Mouse (Mus musculus): ENCODE results near the gene Slc30a1. TPM values are rescaled to one million over a fixed set of nuclear protein-coding genes. Genes with fewer than 3 reads are reported as not detected.

The Slc30a1 gene
- polyA plus RNA-seq, 2 experiments: 2.1 to 5.9 TPM

DNA sequence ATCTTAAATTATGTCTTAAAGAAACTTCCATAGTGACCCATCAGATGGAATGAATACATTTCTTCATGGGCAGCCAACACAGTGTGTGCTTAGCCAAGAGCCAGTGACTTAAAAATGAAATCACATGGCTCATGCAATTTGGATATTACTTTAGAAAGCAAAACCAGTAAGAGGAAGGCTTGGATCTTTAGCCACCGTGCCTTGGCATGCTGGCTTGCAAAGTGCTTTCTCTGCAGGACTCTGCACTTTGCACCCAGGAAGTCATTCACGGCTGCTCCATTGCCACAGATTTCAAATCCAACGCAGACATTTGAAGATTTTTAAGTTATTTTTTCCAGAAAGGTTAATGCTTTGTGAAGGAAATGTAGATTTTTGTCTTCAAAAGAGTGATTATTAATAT, 4.1 kb downstream of the Slc30a1 start:
- Histone ChIP-seq H3K36me3 (replicated peaks; ENCODE audit: control insufficient read depth, insufficient read depth, low read depth) (peaks cover 34% of the 10 kb centered on the region), H3K9me3 (ENCODE audit: control insufficient read depth, low read length) (no peaks in the 10 kb centered on the region), H3K9ac (replicated peaks) (peak overlapping the region; percentile 27), H3K27me3 (ENCODE audit: control insufficient read depth, insufficient read depth, low read length) (no peaks in the 10 kb centered on the region), H3K4me1 (replicated peaks; ENCODE audit: control insufficient read depth in 2 of 2, insufficient read depth in 2 of 2, low read length in 1 of 2) (peaks cover 27 to 30% of the 10 kb centered on the region in 2 experiments), H3K4me3 (ENCODE audit: insufficient read depth in 1 of 2, low read depth in 2 of 2, low read length in 2 of 2) (peak overlapping the region; percentile 20 to 39; a peak in 3 of 4 replicates), H3K27ac (no peak overlapping the region), H3K4me2 (ENCODE audit: low read depth) (peak overlapping the region; percentile 94)
- 59% methylated on average over 3 of the region's 3 CpGs for WGBS (ENCODE audit: insufficient replicate concordance)
- ATAC-seq (ENCODE audit: insufficient read depth) (no peak), DNase-seq (ENCODE audit: low read depth in 3 of 3, low spot score in 3 of 3) (no peak)
- no peak for TF ChIP-seq EP300 (IDR thresholded peaks at IDR 0.05; ENCODE audit: low read depth)
- no peak for TF ChIP-seq CTCF (IDR thresholded peaks at IDR 0.05; ENCODE audit: low read depth)

DNA sequence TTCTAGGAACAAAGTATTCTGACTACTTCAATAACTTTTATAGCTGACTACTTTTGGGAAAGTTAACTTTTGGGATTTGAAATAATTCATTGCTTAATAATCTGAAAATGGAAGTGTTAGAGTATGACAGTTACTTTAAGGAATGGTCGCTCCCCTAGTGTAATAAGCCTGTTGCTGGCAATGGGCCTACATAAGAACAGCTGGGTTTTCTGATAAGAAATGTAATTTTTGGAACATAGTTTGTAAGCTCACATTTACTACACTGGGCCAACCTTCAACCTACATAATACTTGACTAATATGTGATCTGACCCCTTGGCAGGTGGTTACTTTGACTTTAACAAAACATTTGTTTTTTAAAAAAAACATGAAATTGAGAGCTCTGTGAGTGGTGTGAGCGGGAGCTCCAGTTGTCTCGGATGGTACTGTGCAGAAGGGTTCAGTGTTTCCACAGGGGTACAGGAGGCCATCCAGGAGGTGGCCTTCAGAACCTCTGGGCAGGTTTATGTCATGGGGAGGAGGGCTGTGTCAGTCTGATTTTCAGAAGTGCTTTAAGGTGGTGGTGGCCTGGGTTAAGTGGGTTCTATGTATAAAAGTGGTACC, 4.6 kb downstream of the Slc30a1 start:
- H3K4me1 ChIP-seq (replicated peaks; ENCODE audit: control insufficient read depth in 2 of 2, insufficient read depth in 2 of 2, low read length in 1 of 2): peaks cover 23 to 26% of the 10 kb centered on the region in 2 experiments
- H3K9ac ChIP-seq (replicated peaks): no peak overlapping the region
- H3K4me3 ChIP-seq (ENCODE audit: insufficient read depth in 1 of 2, low read depth in 2 of 2, low read length in 2 of 2): peak overlapping the region in 1 of 2 experiments; percentile 39; a peak in 3 of 4 replicates
- H3K9me3 ChIP-seq (ENCODE audit: control insufficient read depth, low read length): no peaks in the 10 kb centered on the region
- peaks cover 34% of the 10 kb centered on the region for H3K36me3 ChIP-seq (replicated peaks; ENCODE audit: control insufficient read depth, insufficient read depth, low read depth)
- no peak for ATAC-seq (ENCODE audit: insufficient read depth)
- H3K27ac ChIP-seq: no peak overlapping the region
- WGBS (ENCODE audit: insufficient replicate concordance): 49% methylated on average over 3 of the region's 3 CpGs
- DNase-seq (ENCODE audit: low read depth in 3 of 3, low spot score in 3 of 3): peak; percentile 31 to 47 (median 35)
- no peak for TF ChIP-seq CTCF (IDR thresholded peaks at IDR 0.05; ENCODE audit: low read depth)
- peak; percentile 68 for TF ChIP-seq EP300 (IDR thresholded peaks at IDR 0.05; ENCODE audit: low read depth)
- H3K27me3 ChIP-seq (ENCODE audit: control insufficient read depth, insufficient read depth, low read length): no peaks in the 10 kb centered on the region
- peak overlapping the region; percentile 94 for H3K4me2 ChIP-seq (ENCODE audit: low read depth)

DNA sequence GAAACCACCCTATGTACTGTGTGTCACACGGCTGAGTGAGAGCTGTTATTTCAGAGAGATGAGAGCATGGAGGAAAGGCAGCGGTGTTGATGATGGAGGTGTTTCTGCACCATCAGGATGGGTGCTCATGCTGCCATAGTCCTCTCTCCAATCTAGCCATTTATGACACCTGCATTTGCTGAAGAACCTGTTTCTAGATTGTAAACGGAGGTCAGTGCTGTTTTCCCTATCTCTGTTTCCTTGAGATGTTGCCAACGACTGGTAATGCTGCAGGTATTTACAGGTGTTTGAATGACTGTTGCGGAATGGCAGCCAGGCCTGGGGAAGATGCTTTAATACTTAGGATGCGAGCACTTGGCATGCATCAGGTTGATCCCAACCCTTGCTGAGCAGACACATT, 8.1 kb downstream of the Slc30a1 start:
- TF ChIP-seq CTCF (IDR thresholded peaks at IDR 0.05; ENCODE audit: low read depth) (no peak), EP300 (IDR thresholded peaks at IDR 0.05; ENCODE audit: low read depth) (no peak)
- peaks cover 8 to 13% of the 10 kb centered on the region in 2 experiments for H3K4me1 ChIP-seq (replicated peaks; ENCODE audit: control insufficient read depth in 2 of 2, insufficient read depth in 2 of 2, low read length in 1 of 2)

DNA sequence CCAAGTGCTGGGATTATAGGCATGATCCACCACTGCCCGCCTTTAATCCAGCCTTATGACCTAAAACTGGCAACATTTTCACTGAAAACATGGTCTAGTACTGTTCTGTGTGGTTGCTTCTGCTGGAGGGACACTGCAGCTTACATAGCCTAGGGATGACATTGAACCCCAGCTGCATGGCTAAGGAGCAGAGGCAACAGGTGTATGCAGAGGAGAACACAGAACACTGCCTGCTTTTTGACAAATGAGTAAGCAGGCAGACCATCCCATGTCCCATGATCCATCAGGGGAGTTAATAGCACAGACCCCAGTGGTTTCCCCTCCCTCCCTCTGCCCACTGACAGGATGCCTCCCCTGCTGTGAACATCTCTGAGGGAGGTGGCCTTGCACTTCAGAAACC, 9.0 kb downstream of the Slc30a1 start:
- Histone ChIP-seq H3K27ac (no peak overlapping the region), H3K27me3 (ENCODE audit: control insufficient read depth, insufficient read depth, low read length) (no peaks in the 10 kb centered on the region), H3K4me1 (replicated peaks; ENCODE audit: control insufficient read depth in 2 of 2, insufficient read depth in 2 of 2, low read length in 1 of 2) (peaks cover 7% of the 10 kb centered on the region in 2 experiments), H3K4me2 (ENCODE audit: low read depth) (no peak overlapping the region), H3K9ac (replicated peaks) (no peak overlapping the region), H3K36me3 (replicated peaks; ENCODE audit: control insufficient read depth, insufficient read depth, low read depth) (peaks cover 9% of the 10 kb centered on the region), H3K9me3 (ENCODE audit: control insufficient read depth, low read length) (no peaks in the 10 kb centered on the region), H3K4me3 (ENCODE audit: insufficient read depth in 1 of 2, low read depth in 2 of 2, low read length in 2 of 2) (no peak overlapping the region)
- WGBS (ENCODE audit: insufficient replicate concordance): 55% methylated on average over 1 of the region's 1 CpGs
- no peak for ATAC-seq (ENCODE audit: insufficient read depth)
- TF ChIP-seq CTCF (IDR thresholded peaks at IDR 0.05; ENCODE audit: low read depth) (no peak), EP300 (IDR thresholded peaks at IDR 0.05; ENCODE audit: low read depth) (no peak)
- no peak for DNase-seq (ENCODE audit: low read depth in 3 of 3, low spot score in 3 of 3)

More for the DNA sequence above, 8.1 kb downstream of the Slc30a1 start:
- Histone ChIP-seq H3K27ac (no peak overlapping the region), H3K4me3 (ENCODE audit: insufficient read depth in 1 of 2, low read depth in 2 of 2, low read length in 2 of 2) (no peak overlapping the region), H3K36me3 (replicated peaks; ENCODE audit: control insufficient read depth, insufficient read depth, low read depth) (peaks cover 17% of the 10 kb centered on the region), H3K4me2 (ENCODE audit: low read depth) (no peak overlapping the region), H3K9ac (replicated peaks) (no peak overlapping the region), H3K9me3 (ENCODE audit: control insufficient read depth, low read length) (no peaks in the 10 kb centered on the region), H3K27me3 (ENCODE audit: control insufficient read depth, insufficient read depth, low read length) (no peaks in the 10 kb centered on the region)
- DNase-seq (ENCODE audit: low read depth in 3 of 3, low spot score in 3 of 3) (no peak), ATAC-seq (ENCODE audit: insufficient read depth) (no peak)
- 74% methylated on average over 6 of the region's 6 CpGs for WGBS (ENCODE audit: insufficient replicate concordance)

DNA sequence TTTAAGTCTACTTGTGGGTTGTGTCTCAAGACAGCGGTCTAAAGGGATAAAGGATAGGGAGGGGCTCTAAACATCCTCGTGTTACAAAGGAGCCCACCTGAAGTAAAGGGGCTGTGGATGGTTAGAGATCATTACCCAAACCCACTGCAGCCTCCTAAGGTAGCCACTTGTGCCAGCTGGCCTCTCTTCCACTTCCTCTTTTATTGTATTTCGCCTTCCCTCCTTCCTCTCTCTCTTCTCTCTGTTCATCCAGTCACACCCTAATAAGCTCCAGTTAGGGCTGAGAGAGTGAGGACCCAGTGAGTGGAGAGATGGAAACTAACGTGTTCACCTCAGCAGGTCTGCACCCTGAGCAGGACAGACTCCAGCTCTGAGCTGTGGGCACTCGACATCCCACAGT, 10.3 kb downstream of the Slc30a1 start:
- no peak overlapping the region for H3K4me2 ChIP-seq (ENCODE audit: low read depth)
- no peaks in the 10 kb centered on the region for H3K9me3 ChIP-seq (ENCODE audit: control insufficient read depth, low read length)
- peaks cover 7% of the 10 kb centered on the region for H3K36me3 ChIP-seq (replicated peaks; ENCODE audit: control insufficient read depth, insufficient read depth, low read depth)
- no peaks in the 10 kb centered on the region for H3K27me3 ChIP-seq (ENCODE audit: control insufficient read depth, insufficient read depth, low read length)
- TF ChIP-seq CTCF (IDR thresholded peaks at IDR 0.05; ENCODE audit: low read depth) (no peak), EP300 (IDR thresholded peaks at IDR 0.05; ENCODE audit: low read depth) (no peak)
- DNase-seq (ENCODE audit: low read depth in 3 of 3, low spot score in 3 of 3) (no peak), ATAC-seq (ENCODE audit: insufficient read depth) (no peak)
- H3K4me1 ChIP-seq (replicated peaks; ENCODE audit: control insufficient read depth in 2 of 2, insufficient read depth in 2 of 2, low read length in 1 of 2): peaks cover under 1 to 4% of the 10 kb centered on the region in 2 experiments; a peak in 2 of 4 replicates
- no peak overlapping the region for H3K4me3 ChIP-seq (ENCODE audit: insufficient read depth in 1 of 2, low read depth in 2 of 2, low read length in 2 of 2)
- 38% methylated on average over 5 of the region's 5 CpGs for WGBS (ENCODE audit: insufficient replicate concordance)
- no peak overlapping the region for H3K27ac ChIP-seq
- no peak overlapping the region for H3K9ac ChIP-seq (replicated peaks)

Data from liver, embryonic 14.5 days (tissue).